Mouse (Mus musculus) regulatory T cell (primary cell): ENCODE measurements around the gene Zswim3.
"Not testable (repeated sequence)": the region's sequence is repeated elsewhere in the genome, so short reads cannot be mapped to it uniquely, and the experiment has no call there.

ENCODE experiments used
- in situ Hi-C: fragments of 300-600 bp; cut with MboI, MseI; formaldehyde crosslinking; loops from one replicate; pipeline ENCODE4 v1.15.1; 2025; ENCODE audit warnings: high pct_unique_total_duplicates

The Zswim3 gene

DNA sequence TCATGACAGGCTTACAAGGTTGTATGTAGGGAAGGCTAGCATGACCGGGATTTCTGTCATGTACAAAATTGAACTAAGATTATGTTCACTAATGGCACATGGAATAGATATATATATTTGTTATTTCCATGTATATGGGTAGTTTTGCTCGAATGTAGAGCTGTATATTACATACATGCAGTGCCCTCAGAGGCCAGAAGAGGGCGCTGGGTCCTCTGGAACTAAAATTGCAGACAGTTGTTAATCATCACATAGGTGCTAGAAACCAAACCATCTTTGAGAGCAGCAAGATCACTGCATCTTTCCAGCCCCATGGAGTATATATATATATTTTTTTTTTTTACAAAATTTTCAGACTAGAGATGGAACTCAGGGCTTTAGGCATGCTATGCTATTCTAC lies 40.9 kb downstream of the Zswim3 start:
- in situ Hi-C loops: no loop called here

DNA sequence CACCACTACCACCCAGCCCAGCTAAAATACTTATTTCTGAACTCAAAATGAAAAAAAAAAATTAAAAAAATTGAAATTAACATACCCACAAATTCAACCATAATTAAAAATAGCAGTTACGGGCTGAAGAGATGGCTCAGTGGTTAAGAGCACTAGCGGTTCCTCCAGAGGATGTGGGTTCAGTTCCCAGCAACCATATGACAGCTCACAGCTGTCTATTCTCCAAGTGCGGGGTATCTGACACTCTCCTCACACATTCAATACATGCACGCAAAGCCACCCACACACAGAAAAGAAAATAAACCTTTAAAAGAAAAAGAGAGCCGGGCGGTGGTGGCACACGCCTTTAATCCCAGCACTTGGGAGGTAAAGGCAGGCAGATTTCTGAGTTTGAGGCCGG lies 45.2 kb downstream of the Zswim3 start:
- in situ Hi-C loops: no loop called here

DNA sequence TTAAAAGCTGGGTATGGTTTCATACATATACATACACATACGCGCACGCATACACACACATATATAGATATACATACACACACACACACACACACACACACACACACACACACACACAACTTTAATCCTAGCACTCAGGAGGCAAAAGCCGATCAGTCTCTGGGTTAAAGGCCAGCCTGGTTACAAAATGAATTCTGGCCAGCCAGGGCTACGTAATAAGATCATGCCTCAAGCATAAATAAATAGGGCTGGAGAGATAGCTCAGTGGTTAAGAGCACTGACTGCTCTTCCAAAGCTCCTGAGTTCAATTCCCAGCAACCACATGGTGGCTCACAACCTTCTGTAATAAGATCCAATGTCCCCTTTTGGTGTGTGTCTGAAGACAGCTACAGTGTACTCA lies 50.7 kb downstream of the Zswim3 start:
- in situ Hi-C loops: not testable (repeated sequence)

DNA sequence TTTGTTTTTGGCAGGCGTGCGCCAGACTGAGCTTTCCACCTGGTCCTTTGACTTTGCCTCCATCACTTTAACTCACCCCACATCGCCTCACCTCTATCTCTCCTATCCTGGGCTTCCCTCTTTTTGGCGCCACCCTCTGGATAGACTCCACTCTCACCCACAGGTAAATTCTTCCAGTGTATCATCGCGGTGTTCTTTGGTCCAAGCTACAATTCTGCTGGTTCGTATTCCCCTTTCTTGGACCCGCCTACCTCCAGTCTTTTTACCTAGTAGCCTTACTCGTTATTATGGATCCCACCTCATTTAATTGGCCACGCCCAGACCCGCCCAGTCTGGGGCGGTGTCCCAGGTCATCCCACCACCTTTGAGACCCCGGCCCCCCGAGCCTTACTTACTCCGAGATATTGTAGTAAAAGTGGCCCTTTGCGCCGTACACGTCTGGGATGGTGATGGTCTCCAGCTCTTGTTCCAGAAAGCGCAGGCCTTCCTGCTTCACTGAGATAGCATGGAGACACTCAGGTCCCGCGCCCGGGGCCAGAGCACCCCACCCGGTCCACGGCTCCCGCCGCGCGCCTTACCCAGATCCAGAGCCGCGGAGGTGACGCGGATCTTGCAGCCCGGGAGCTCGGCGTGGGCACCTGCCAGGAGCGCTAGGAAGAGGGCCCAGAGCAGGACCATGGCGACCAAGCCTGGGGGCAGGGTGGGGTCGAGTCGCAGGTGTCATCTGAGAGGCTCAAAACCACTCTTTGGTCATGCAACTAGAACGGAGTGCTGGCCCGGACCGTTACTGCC lies 51.6 kb downstream of the Zswim3 start:
- in situ Hi-C loops: no loop called here

DNA sequence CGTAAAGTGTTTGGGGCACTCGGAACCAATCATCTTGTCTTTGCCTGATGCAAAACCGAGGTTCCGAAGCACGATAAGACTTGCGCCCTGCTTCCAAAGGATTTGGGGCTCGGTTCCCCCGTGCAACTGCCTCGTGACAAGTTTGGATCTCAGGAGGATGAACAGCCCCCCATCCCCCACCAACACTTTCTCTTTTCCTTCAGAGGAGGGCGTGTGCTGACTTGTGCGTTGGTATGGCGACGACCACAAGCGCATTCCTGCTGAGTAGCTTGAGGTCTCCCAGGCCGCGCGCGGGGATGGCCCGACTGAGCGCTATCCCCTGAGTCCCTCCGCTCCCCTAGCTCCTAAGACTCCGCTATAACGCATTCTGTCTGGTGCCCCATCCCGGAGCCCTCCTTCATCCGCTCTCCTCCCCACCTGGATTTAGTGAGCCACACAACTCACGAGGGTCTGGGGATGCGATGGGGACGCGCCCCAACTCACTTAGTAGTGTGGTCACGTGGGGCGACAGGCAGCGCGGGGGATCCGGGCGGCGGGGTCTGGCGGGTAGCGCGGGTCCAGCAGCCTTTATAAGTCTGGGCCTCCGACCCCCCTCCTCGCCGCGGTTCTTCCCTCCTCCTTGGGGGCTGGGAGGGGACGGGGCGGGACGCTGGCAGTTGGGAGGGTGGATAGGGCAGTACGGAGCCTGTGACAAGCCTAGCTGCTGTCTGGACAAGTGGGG lies 52.4 kb downstream of the Zswim3 start, which contains the start of gene Pltp:
TSS of gene Pltp (minus strand) at position 611 of the 721 bp plus-strand sequence.
- in situ Hi-C loops: no loop called here

DNA sequence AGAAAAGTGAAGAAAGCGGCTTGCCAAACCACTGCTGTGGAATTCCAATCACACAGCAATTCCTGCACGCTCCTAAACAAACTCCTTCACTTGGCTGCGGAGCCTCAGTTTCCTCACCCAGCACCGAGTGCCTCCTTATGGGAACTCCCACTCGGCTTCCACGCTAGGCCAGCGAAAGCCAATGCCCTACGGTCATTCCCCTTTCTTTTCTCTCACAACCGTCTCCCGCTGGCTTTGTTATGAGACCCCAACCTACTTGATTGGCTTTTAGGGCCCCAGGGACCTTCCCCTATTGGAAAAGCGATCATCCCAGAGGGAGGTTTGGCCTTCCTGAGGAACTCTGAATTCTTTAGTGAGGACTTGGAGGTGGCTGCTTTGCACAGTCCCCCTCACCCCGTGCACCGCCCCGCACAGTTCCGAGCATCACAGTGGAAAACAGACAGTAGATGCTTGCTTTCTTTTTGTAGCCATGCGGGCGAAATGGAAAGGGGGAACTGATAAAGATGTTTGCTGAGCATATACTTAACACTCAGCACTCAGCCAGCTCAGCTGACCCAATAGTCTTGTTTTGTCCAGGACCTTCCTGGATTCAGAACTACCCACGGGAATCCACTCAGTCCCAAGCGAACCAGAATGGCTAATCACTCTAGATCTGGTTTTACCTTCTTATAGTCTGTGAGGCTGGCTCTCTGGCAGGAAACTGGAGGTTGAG lies 53.1 kb downstream of the Zswim3 start:
- in situ Hi-C loops: no loop called here

DNA sequence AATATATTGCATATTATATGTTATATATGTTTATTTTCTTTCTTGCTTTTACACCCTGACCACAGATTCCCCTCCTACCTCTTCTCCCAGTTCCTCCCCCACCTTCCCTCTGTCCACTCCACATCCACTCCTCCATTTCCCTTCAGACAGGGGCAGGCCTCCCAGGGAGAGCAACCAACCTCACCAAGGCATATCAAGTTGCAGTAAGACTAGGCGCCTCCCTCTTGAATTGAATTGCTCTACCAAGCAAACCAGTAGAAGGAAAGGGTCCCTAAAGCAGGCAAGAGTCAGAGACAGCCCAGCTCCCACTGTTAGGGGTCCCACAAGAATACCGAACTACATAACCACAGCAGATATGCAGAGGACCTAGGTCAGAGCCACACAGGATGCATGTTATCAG lies 54.3 kb downstream of the Zswim3 start:
- in situ Hi-C loops: no loop called here

GRCm38 (mm10) chr2:164859640-164860432 lies 54.9 kb downstream of the Zswim3 start:
- in situ Hi-C loops: no loop called here

DNA sequence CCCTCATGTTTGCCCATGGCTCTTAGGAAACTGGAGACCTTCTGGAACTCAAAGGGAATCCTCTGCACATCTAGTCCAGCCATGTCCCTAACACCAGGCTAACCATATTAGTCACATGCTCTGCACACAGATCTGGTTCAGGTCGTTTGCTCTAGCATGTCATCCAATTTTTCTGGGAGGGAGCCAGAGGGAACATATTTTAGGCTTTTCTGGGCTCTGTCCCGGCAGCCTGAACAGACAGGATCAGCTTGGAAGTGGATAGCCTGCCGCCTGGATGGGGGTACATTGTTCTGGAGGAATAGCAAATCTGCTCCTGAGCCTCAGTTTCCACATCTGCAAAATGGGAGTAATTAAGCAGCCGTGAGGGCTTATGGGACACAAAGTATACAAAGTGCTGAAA lies 56.2 kb downstream of the Zswim3 start:
- in situ Hi-C loops: no loop called here

- in situ Hi-C loops: no loop called here
These were observed 57.4 kb downstream of the Zswim3 start for GRCm38 (mm10) chr2:164862179-164862861.

- in situ Hi-C loops: not testable (repeated sequence)
These were observed 58.5 kb downstream of the Zswim3 start for GRCm38 (mm10) chr2:164863411-164863810.

DNA sequence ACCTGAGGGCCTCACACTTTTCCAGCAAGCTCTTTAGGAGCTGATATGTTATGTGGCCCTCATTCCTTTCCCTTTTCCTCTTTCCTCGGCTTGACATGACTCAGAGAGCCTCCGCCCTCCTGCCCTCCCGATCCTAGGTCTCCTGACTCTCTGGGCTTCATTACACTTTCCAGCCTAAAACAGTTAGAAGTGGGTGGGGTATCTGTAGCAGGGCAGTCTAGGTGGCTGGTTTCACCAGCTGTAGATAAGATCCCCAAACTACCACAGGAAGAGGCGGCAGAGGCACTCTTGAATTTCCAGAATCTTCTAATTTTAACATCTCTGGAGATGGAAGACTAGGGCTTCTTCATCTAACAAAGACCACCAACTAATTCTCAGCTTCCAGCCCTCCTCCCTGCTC lies 59.7 kb downstream of the Zswim3 start:
- in situ Hi-C loops: no loop called here

DNA sequence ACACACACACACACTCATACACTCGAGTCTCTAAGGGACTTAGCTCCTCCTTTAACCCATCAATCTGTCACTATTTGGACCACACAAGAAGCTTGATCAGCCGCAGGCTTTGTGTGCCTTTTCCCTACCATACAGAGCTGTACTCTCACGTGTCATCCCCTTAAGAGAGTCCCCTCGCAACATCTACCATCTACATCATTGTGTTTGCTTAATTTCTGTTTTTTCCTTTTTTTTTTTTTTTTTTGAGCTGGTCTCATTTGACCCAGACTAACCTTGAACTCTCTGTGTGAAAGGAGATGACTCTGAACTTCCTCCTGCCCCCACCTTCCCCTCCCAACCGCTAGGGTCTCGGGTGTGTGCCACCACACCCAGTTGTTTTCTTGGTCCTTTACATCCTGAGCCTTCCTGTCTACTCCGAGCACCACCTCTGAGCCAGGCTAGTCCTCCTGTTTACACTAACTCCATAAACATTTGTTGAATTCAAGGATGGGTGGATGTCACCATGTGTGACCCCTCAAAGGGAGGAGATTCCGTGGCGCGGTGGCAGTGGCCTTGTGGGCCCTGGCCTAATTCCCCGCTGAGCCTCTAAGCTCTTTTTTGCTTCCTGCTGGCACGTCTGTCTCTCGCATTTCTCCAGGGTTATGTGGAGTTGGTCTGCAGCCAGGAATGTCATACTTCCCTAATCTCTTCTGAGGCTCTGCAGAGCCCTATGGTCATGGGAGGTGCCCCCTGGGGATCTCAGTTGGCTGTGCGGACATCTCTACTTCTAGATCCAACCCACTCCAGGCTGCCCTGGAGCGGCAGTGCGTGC lies 62.0 kb downstream of the Zswim3 start:
- in situ Hi-C loops: no loop called here

DNA sequence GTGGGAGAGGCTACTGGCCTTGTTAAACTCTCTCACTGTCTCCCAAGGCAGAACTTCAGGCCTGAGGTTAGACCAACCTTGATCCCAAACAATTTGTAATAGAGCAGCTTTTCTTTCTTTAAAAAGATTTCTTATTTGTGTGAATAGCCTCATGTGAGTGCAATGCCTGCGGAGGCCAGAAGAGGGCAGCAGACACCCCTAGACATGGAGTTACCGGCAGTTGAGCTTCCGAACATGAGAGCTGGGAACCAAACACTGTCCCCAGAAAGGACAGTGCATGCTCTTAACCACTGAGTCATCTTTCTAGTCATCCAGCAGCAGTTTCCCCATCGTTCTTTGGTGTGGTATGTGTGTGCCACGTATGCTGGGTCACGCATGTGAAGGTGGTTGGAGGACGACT lies 62.7 kb downstream of the Zswim3 start:
- in situ Hi-C loops: no loop called here

GRCm38 (mm10) chr2:164868491-164868890 lies 63.6 kb downstream of the Zswim3 start:
- in situ Hi-C loops: no loop called here
